In genomic region chr13:33028146-33028545, GRCm38 (mm10) we compare ENCODE assay signal across 27 mouse cellular contexts. TPM values are rescaled to one million over a fixed set of nuclear protein-coding genes. Genes with fewer than 3 reads are reported as not detected.
DNase-seq lines count a peak whose midpoint lies in the region; ATAC-seq and TF ChIP-seq lines count a peak whose summit lies in the region.
"Had no signal": no experiment of that assay in that cellular context is flagged by ENCODE, and none has a peak within 500 bp of the region (broad histone marks: within the 10 kb centered on the region; RNA-seq: fewer than 3 reads in every experiment).

No protein-coding gene starts in this region.

- no peak overlapping the region for H3K9ac ChIP-seq in liver, embryonic 16.5 days (ENCODE audit: low read depth, low read length)
- no peak overlapping the region for H3K9ac ChIP-seq in liver, embryonic 11.5 days (ENCODE audit: low read depth, low read length)
- H3K9ac ChIP-seq in ES-Bruce4 (ENCODE audit: low read depth, poor library complexity, severe bottlenecking), result no peak overlapping the region
- H3K9ac ChIP-seq: forebrain, embryonic 12.5 days; forebrain, postnatal 0 days; heart, embryonic 15.5 days; hindbrain, embryonic 12.5 days; kidney, embryonic 15.5 days; liver, embryonic 15.5 days; lung, embryonic 15.5 days; midbrain, embryonic 13.5 days; stomach, embryonic 15.5 days had no signal

- peak; percentile 9; the same call in 1 of the 2 replicates for ATAC-seq in liver, embryonic 16.5 days (ENCODE audit: low read depth)
- no peak for ATAC-seq in liver, embryonic 11.5 days (replicated peaks; ENCODE audit: low FRiP score)
- ATAC-seq: forebrain, postnatal 0 days; hindbrain, postnatal 0 days; midbrain, embryonic 13.5 days had no signal

- DNase-seq in liver, embryonic 11.5 days (ENCODE audit: low spot score), result no peak
- no peak for DNase-seq in T-cell, adult 2 months (ENCODE audit: low spot score)
- no peak for DNase-seq in cerebellum, adult 2 months
- no peak for DNase-seq in kidney, postnatal 36 days
- DNase-seq: adrenal gland, postnatal 25 days; cerebellum, adult 11-12 months; cerebellum, postnatal 10 days; forebrain, postnatal 0 days; heart, adult 2 months; kidney, adult 11 months; liver; lung, postnatal 4 days had no signal

- H3K36me3 ChIP-seq in liver, embryonic 16.5 days (ENCODE audit: control insufficient read depth, insufficient read depth), result no peaks in the 10 kb centered on the region
- no peaks in the 10 kb centered on the region for H3K36me3 ChIP-seq in liver, embryonic 11.5 days (ENCODE audit: control insufficient read depth, insufficient read depth, low read length)
- no peaks in the 10 kb centered on the region for H3K36me3 ChIP-seq in ES-Bruce4 (ENCODE audit: control insufficient read depth, insufficient read depth, low read length, poor library complexity, severe bottlenecking)
- H3K36me3 ChIP-seq: forebrain, embryonic 12.5 days; heart, embryonic 15.5 days; hindbrain, embryonic 12.5 days; kidney, embryonic 15.5 days; liver, embryonic 15.5 days; lung, embryonic 15.5 days; midbrain, embryonic 13.5 days; stomach, embryonic 15.5 days had no signal

- no peaks in the 10 kb centered on the region for H3K4me1 ChIP-seq in liver, embryonic 16.5 days (ENCODE audit: control insufficient read depth, low read depth, low read length)
- H3K4me1 ChIP-seq in liver, embryonic 11.5 days (replicated peaks; ENCODE audit: control insufficient read depth, insufficient read depth, low read length), result no peaks in the 10 kb centered on the region
- peaks cover 3% of the 10 kb centered on the region for H3K4me1 ChIP-seq in ES-Bruce4 (ENCODE audit: control insufficient read depth, insufficient read depth, low read length)
- H3K4me1 ChIP-seq in embryonic fibroblast, embryonic 13.5 days (ENCODE audit: control insufficient read depth, insufficient read depth, low read length), result peaks cover 13% of the 10 kb centered on the region
- no peaks in the 10 kb centered on the region for H3K4me1 ChIP-seq in cerebellum, adult 2 months (ENCODE audit: control insufficient read depth, insufficient read depth, low read length)
- H3K4me1 ChIP-seq: forebrain, embryonic 12.5 days; hindbrain, embryonic 12.5 days; kidney, embryonic 15.5 days; midbrain, embryonic 13.5 days; stomach, embryonic 15.5 days had no signal

- no peak overlapping the region for H3K27ac ChIP-seq in liver, embryonic 16.5 days (ENCODE audit: low read length)
- no peak overlapping the region for H3K27ac ChIP-seq in liver, embryonic 11.5 days (ENCODE audit: low read depth, low read length)
- H3K27ac ChIP-seq in ES-Bruce4 (ENCODE audit: insufficient read depth, low read length), result peak overlapping the region; percentile 46; the same call in 1 of the 2 replicates
- peak overlapping the region; percentile 53 for H3K27ac ChIP-seq in embryonic fibroblast, embryonic 13.5 days (ENCODE audit: insufficient read depth, low read length)
- H3K27ac ChIP-seq in cerebellum, adult 2 months (ENCODE audit: insufficient read depth, low read length), result no peak overlapping the region
- H3K27ac ChIP-seq: forebrain, embryonic 12.5 days; heart, adult 2 months; heart, embryonic 15.5 days; hindbrain, embryonic 12.5 days; hindbrain, postnatal 0 days; kidney, embryonic 15.5 days; liver, embryonic 15.5 days; lung, embryonic 15.5 days; midbrain, embryonic 13.5 days; stomach, embryonic 15.5 days had no signal

- H3K4me3 ChIP-seq in liver, embryonic 16.5 days (ENCODE audit: low read depth, low read length), result no peak overlapping the region
- no peak overlapping the region for H3K4me3 ChIP-seq in liver, embryonic 11.5 days (ENCODE audit: low read depth, low read length)
- no peak overlapping the region for H3K4me3 ChIP-seq in ES-Bruce4 (ENCODE audit: low read depth, low read length)
- H3K4me3 ChIP-seq in embryonic fibroblast, embryonic 13.5 days (ENCODE audit: insufficient read depth, low read length), result no peak overlapping the region
- H3K4me3 ChIP-seq in cerebellum, adult 2 months (replicated peaks; ENCODE audit: insufficient read depth, low read depth, low read length), result no peak overlapping the region
- H3K4me3 ChIP-seq: forebrain, embryonic 12.5 days; heart, adult 2 months; heart, embryonic 15.5 days; hindbrain, embryonic 12.5 days; kidney, embryonic 15.5 days; liver, embryonic 15.5 days; lung, embryonic 15.5 days; megakaryocyte, embryonic 14.5 days; midbrain, embryonic 13.5 days; stomach, embryonic 15.5 days had no signal

- no peak for TF ChIP-seq CTCF in ES-Bruce4 (IDR thresholded peaks at IDR 0.05; ENCODE audit: low read depth, low read length)
- TF ChIP-seq CTCF in embryonic fibroblast, embryonic 13.5 days (IDR thresholded peaks at IDR 0.05; ENCODE audit: borderline replicate concordance, insufficient read depth, low read length), result no peak
- TF ChIP-seq CTCF in cerebellum, adult 2 months (IDR thresholded peaks at IDR 0.05; ENCODE audit: borderline replicate concordance, insufficient read depth, low read depth, low read length), result no peak

- H3K27me3 ChIP-seq in liver, embryonic 16.5 days (ENCODE audit: control insufficient read depth, insufficient read depth, low read depth, low read length), result no peaks in the 10 kb centered on the region
- no peaks in the 10 kb centered on the region for H3K27me3 ChIP-seq in liver, embryonic 11.5 days (replicated peaks; ENCODE audit: control insufficient read depth, insufficient read depth, low read length)
- no peaks in the 10 kb centered on the region for H3K27me3 ChIP-seq in ES-Bruce4 (ENCODE audit: control insufficient read depth, insufficient read depth, low read length, poor library complexity, severe bottlenecking)
- H3K27me3 ChIP-seq in cerebellum, adult 2 months (ENCODE audit: control insufficient read depth, insufficient read depth, low read length), result no peaks in the 10 kb centered on the region
- H3K27me3 ChIP-seq: CH12.LX; forebrain, embryonic 12.5 days; heart, embryonic 15.5 days; hindbrain, embryonic 12.5 days; kidney, embryonic 15.5 days; liver, embryonic 15.5 days; lung, embryonic 15.5 days; megakaryocyte, embryonic 14.5 days; midbrain, embryonic 13.5 days; stomach, embryonic 15.5 days had no signal

- 28% methylated on average over 2 of the region's 2 CpGs for WGBS in liver, embryonic 16.5 days (ENCODE audit: insufficient replicate concordance)
- WGBS in liver, embryonic 11.5 days, result 37% methylated on average over 2 of the region's 2 CpGs
- 77% methylated on average over 2 of the region's 2 CpGs for WGBS in cerebellum, adult 2 months

- TF ChIP-seq POLR2A in ES-Bruce4 (IDR thresholded peaks at IDR 0.05; ENCODE audit: insufficient read depth, low read length), result no peak
- TF ChIP-seq POLR2A in embryonic fibroblast, embryonic 13.5 days (IDR thresholded peaks at IDR 0.05; ENCODE audit: low read depth, low read length), result no peak
- TF ChIP-seq POLR2A in cerebellum, adult 2 months (IDR thresholded peaks at IDR 0.05; ENCODE audit: borderline replicate concordance, insufficient read depth, low read length), result no peak

- H3K9me3 ChIP-seq in liver, embryonic 16.5 days (replicated peaks; ENCODE audit: control insufficient read depth, low read length), result no peaks in the 10 kb centered on the region
- no peaks in the 10 kb centered on the region for H3K9me3 ChIP-seq in liver, embryonic 11.5 days (ENCODE audit: control insufficient read depth, low read length)
- no peaks in the 10 kb centered on the region for H3K9me3 ChIP-seq in ES-Bruce4 (replicated peaks; ENCODE audit: control insufficient read depth, insufficient read depth, low read length, poor library complexity, severe bottlenecking)
- H3K9me3 ChIP-seq: forebrain, embryonic 12.5 days; heart, embryonic 15.5 days; hindbrain, embryonic 12.5 days; kidney, embryonic 15.5 days; liver, embryonic 15.5 days; lung, embryonic 15.5 days; megakaryocyte, embryonic 14.5 days; midbrain, embryonic 13.5 days; stomach, embryonic 15.5 days had no signal

- TF ChIP-seq EP300 in ES-Bruce4 (IDR thresholded peaks at IDR 0.05; ENCODE audit: insufficient read depth, low read depth, low read length), result no peak

- no peak overlapping the region for H3K4me2 ChIP-seq in liver, embryonic 16.5 days (ENCODE audit: low read depth, low read length)
- H3K4me2 ChIP-seq in liver, embryonic 11.5 days, result no peak overlapping the region
- H3K4me2 ChIP-seq: forebrain, embryonic 12.5 days; heart, embryonic 15.5 days; hindbrain, embryonic 12.5 days; kidney, embryonic 15.5 days; liver, embryonic 15.5 days; lung, embryonic 15.5 days; midbrain, embryonic 13.5 days; stomach, embryonic 15.5 days had no signal

RNA-seq across cellular contexts. Expression of gene Serpinb9b, which starts 0.9 kb away (rescaled TPM):
- polyA plus RNA-seq in liver, embryonic 16.5 days (2015; fragmentation: Nextera tagmentation; extraction: Ambion mirVana), result 0.05 TPM in 1 of 2 replicates, not detected in the other
- polyA plus RNA-seq in liver, embryonic 11.5 days (2014; fragmentation: Nextera tagmentation; extraction: Ambion mirVana), result not detected in 2 replicates
- 6.5 and 7.6 TPM in 2 replicates for polyA plus RNA-seq in ES-Bruce4 (2011; ENCODE audit: insufficient read depth, insufficient read length, low read depth, missing spikeins)
- polyA plus RNA-seq in embryonic fibroblast, embryonic 13.5 days (2011; ENCODE audit: insufficient read length, low read depth, missing spikeins), result 3.5 and 11.8 TPM in 2 replicates
- polyA plus RNA-seq in cerebellum, adult 2 months (2012; rRNA removed), result 0.03 and 0.05 TPM in 2 replicates
- polyA plus RNA-seq: limb, embryonic 11.5 days; liver, embryonic 15.5 days; stomach, embryonic 15.5 days had no signal

RNA-seq across cellular contexts. Expression of gene Serpinb9, which starts 25.1 kb away (rescaled TPM):
- 1.9 and 2.0 TPM in 2 replicates for polyA plus RNA-seq in liver, embryonic 16.5 days (2015; fragmentation: Nextera tagmentation; extraction: Ambion mirVana)
- 3.2 and 3.4 TPM in 2 replicates for polyA plus RNA-seq in liver, embryonic 11.5 days (2014; fragmentation: Nextera tagmentation; extraction: Ambion mirVana)
- 3.4 and 3.7 TPM in 2 replicates for polyA plus RNA-seq in ES-Bruce4 (2011; ENCODE audit: insufficient read depth, insufficient read length, low read depth, missing spikeins)
- polyA plus RNA-seq in embryonic fibroblast, embryonic 13.5 days (2011; ENCODE audit: insufficient read length, low read depth, missing spikeins), result 11.6 and 15.0 TPM in 2 replicates
- polyA plus RNA-seq in cerebellum, adult 2 months (2012; rRNA removed), result 4.5 and 4.6 TPM in 2 replicates

RNA-seq across cellular contexts. Expression of gene Serpinb1b, which starts 50.2 kb away (rescaled TPM):
- not detected in 2 replicates for polyA plus RNA-seq in liver, embryonic 16.5 days (2015; fragmentation: Nextera tagmentation; extraction: Ambion mirVana)
- polyA plus RNA-seq in liver, embryonic 11.5 days (2014; fragmentation: Nextera tagmentation; extraction: Ambion mirVana), result not detected in 2 replicates
- not detected in 2 replicates for polyA plus RNA-seq in ES-Bruce4 (2011; ENCODE audit: insufficient read depth, insufficient read length, low read depth, missing spikeins)
- polyA plus RNA-seq in embryonic fibroblast, embryonic 13.5 days (2011; ENCODE audit: insufficient read length, low read depth, missing spikeins), result not detected in 2 replicates
- polyA plus RNA-seq in cerebellum, adult 2 months (2012; rRNA removed), result 9.1 and 10.3 TPM in 2 replicates
- polyA plus RNA-seq: heart, adult 2 months; kidney, embryonic 15.5 days; limb, embryonic 11.5 days; liver, embryonic 15.5 days; lung, embryonic 15.5 days had no signal

Comparison
In these comparisons a context has a peak if more than half of its experiments do, and no peak if none do; other contexts are left out.
1. H3K27ac ChIP-seq: peak in ES-Bruce4 (single experiment) and embryonic fibroblast, embryonic 13.5 days (single experiment); none in liver, embryonic 16.5 days (single experiment), liver, embryonic 11.5 days (single experiment) and cerebellum, adult 2 months (single experiment).